Comparison of ENCODE assay signal across 13 mouse cellular contexts in the genomic region with DNA sequence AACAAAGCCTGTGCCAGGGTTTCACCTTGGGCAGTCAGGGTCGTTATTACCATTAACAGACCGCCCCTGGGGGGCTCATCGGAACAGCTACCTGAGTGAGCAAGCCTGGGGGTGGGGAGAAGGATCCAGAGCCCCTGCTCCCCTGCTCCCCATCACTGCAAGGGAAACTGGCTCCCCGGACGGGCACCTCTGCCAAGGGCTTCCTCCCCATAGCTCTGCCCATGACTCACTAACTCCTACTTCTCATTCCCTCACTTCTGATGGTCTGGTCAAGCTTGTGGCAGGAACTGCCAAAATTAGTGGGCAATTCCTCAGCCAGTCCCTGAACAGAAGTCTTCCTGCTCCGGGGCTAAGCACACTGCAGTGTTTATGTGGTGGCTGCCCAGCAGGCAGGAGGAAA. TPM values are rescaled to one million over a fixed set of nuclear protein-coding genes. Genes with fewer than 3 reads are reported as not detected.
DNase-seq lines count a peak whose midpoint lies in the region; ATAC-seq and TF ChIP-seq lines count a peak whose summit lies in the region.
"Had no signal": no experiment of that assay in that cellular context is flagged by ENCODE, and none has a peak within 500 bp of the region (broad histone marks: within the 10 kb centered on the region; RNA-seq: fewer than 3 reads in every experiment).

No protein-coding gene starts in this region.

- WGBS in kidney, embryonic 15.5 days, result 41% methylated on average over 6 of the region's 6 CpGs
- WGBS in heart, embryonic 10.5 days, result 45% methylated on average over 6 of the region's 6 CpGs
- 61% methylated on average over 6 of the region's 6 CpGs for WGBS in limb, embryonic 14.5 days

- peaks cover 8% of the 10 kb centered on the region for H3K4me1 ChIP-seq in kidney, embryonic 15.5 days
- peaks cover 45% of the 10 kb centered on the region for H3K4me1 ChIP-seq in heart, embryonic 10.5 days
- no peaks in the 10 kb centered on the region for H3K4me1 ChIP-seq in limb, embryonic 14.5 days (ENCODE audit: control insufficient read depth, insufficient read depth, low read length)
- H3K4me1 ChIP-seq: hindbrain, embryonic 13.5 days; liver, embryonic 12.5 days; neural tube, embryonic 13.5 days had no signal

- no peak overlapping the region for H3K4me2 ChIP-seq in kidney, embryonic 15.5 days
- H3K4me2 ChIP-seq in limb, embryonic 14.5 days (replicated peaks; ENCODE audit: low read depth, low read length, severe bottlenecking), result no peak overlapping the region
- H3K4me2 ChIP-seq: hindbrain, embryonic 13.5 days; liver, embryonic 12.5 days; neural tube, embryonic 13.5 days had no signal

- CTCF ChIA-PET in Patski (lab: Charles Lee), result no interaction called here

- no peak overlapping the region for H3K4me3 ChIP-seq in kidney, embryonic 15.5 days (replicated peaks)
- peak overlapping the region; percentile 13; the same call in 1 of the 2 replicates for H3K4me3 ChIP-seq in heart, embryonic 10.5 days
- H3K4me3 ChIP-seq in limb, embryonic 14.5 days (replicated peaks; ENCODE audit: low read length), result no peak overlapping the region
- H3K4me3 ChIP-seq: hindbrain, embryonic 13.5 days; liver, embryonic 12.5 days; megakaryocyte, embryonic 14.5 days; neural tube, embryonic 13.5 days had no signal

- DNase-seq in kidney, adult 11 months, result no peak
- no peak for DNase-seq in Patski (ENCODE audit: low read depth, low spot score)
- no peak for DNase-seq in heart, embryonic 10.5 days (ENCODE audit: low spot score)
- DNase-seq in limb, embryonic 14.5 days (ENCODE audit: low spot score), result no peak
- DNase-seq in thymus, adult 18-20 months, result no peak

- peak; percentile 58; the same call in 1 of the 2 replicates for ATAC-seq in kidney, embryonic 15.5 days (replicated peaks; ENCODE audit: low FRiP score)
- ATAC-seq in Patski, result peak; percentile 35
- peak; percentile 38; the same call in 1 of the 2 replicates for ATAC-seq in limb, embryonic 14.5 days (ENCODE audit: low FRiP score, low read depth)
- no peak for ATAC-seq in cerebellum, adult (ENCODE audit: insufficient number of reproducible peaks, low FRiP score, low TSS enrichment)
- ATAC-seq: liver, embryonic 12.5 days had no signal

- no peaks in the 10 kb centered on the region for H3K27me3 ChIP-seq in kidney, embryonic 15.5 days
- no peaks in the 10 kb centered on the region for H3K27me3 ChIP-seq in Patski
- no peaks in the 10 kb centered on the region for H3K27me3 ChIP-seq in heart, embryonic 10.5 days (ENCODE audit: insufficient read depth, poor library complexity, severe bottlenecking)
- H3K27me3 ChIP-seq in limb, embryonic 14.5 days (ENCODE audit: control insufficient read depth, insufficient read depth, low read length), result no peaks in the 10 kb centered on the region
- H3K27me3 ChIP-seq: hindbrain, embryonic 13.5 days; neural tube, embryonic 13.5 days had no signal

- no peaks in the 10 kb centered on the region for H3K36me3 ChIP-seq in kidney, embryonic 15.5 days
- H3K36me3 ChIP-seq in heart, embryonic 10.5 days, result no peaks in the 10 kb centered on the region
- no peaks in the 10 kb centered on the region for H3K36me3 ChIP-seq in limb, embryonic 14.5 days (ENCODE audit: control insufficient read depth, insufficient read depth, low read length)
- H3K36me3 ChIP-seq: hindbrain, embryonic 13.5 days; liver, embryonic 12.5 days; neural tube, embryonic 13.5 days had no signal

- POLR2A ChIA-PET in Patski (lab: Charles Lee), result interaction anchor here (1.7 kb wide), 1 partner anchor 19 kb away, joined by 4 read pairs; a partner anchor contains a TSS

- TF ChIP-seq POLR2A in limb, embryonic 14.5 days (IDR thresholded peaks at IDR 0.05; ENCODE audit: borderline replicate concordance, extremely low read depth, insufficient read depth, insufficient read length), result no peak

- TF ChIP-seq CTCF in Patski (IDR thresholded peaks at IDR 0.05), result no peak

- H3K27ac ChIP-seq in kidney, embryonic 15.5 days, result peak overlapping the region; percentile 9; the same call in 1 of the 2 replicates
- H3K27ac ChIP-seq in heart, embryonic 10.5 days, result peak overlapping the region; percentile 87
- H3K27ac ChIP-seq in limb, embryonic 14.5 days (replicated peaks; ENCODE audit: low read depth, low read length), result 0 out of 2 replicates have a peak overlapping the region, but pooled peaks have one; percentile 41
- H3K27ac ChIP-seq: hindbrain, embryonic 13.5 days; liver, embryonic 12.5 days; neural tube, embryonic 13.5 days had no signal

- in situ Hi-C loops in Patski (cut with MboI; ENCODE audit: low pct_unique_long_range_greater_than_20kb), result no loop called here

- H3K9me3 ChIP-seq in kidney, embryonic 15.5 days (replicated peaks), result no peaks in the 10 kb centered on the region
- H3K9me3 ChIP-seq in heart, embryonic 10.5 days, result no peaks in the 10 kb centered on the region
- H3K9me3 ChIP-seq in limb, embryonic 14.5 days (ENCODE audit: control insufficient read depth, low read length), result no peaks in the 10 kb centered on the region
- H3K9me3 ChIP-seq: hindbrain, embryonic 13.5 days; liver, embryonic 12.5 days; megakaryocyte, embryonic 14.5 days; neural tube, embryonic 13.5 days had no signal

- no peak overlapping the region for H3K9ac ChIP-seq in kidney, embryonic 15.5 days
- no peak overlapping the region for H3K9ac ChIP-seq in limb, embryonic 14.5 days (ENCODE audit: low read depth, low read length, severe bottlenecking)
- H3K9ac ChIP-seq: hindbrain, embryonic 13.5 days; liver, embryonic 12.5 days; neural tube, embryonic 13.5 days had no signal

RNA-seq across cellular contexts. Expression of a gene that starts 18.9 kb away (rescaled TPM):
- 0.52 and 0.81 TPM in 2 replicates for polyA plus RNA-seq in kidney, embryonic 15.5 days (2015; fragmentation: Nextera tagmentation; extraction: Ambion mirVana)
- 1.1 TPM for polyA plus RNA-seq in Patski (2021)
- 0.27 TPM in 1 of 2 replicates, not detected in the other for polyA plus RNA-seq in heart, embryonic 10.5 days (2016; fragmentation: Nextera tagmentation; extraction: Ambion mirVana)
- 0.55 and 0.90 TPM in 2 replicates for polyA plus RNA-seq in limb, embryonic 14.5 days (2012; rRNA removed)
- polyA plus RNA-seq in limb, embryonic 14.5 days (2014; fragmentation: Nextera tagmentation; extraction: Ambion mirVana), result 0.34 and 0.47 TPM in 2 replicates
- polyA plus RNA-seq: cortical plate, adult 2 months; forebrain, embryonic 11.5 days; hindbrain, embryonic 13.5 days; liver, embryonic 12.5 days had no signal

RNA-seq across cellular contexts. Expression of a gene that starts 19.1 kb away (rescaled TPM):
- polyA plus RNA-seq in kidney, embryonic 15.5 days (2015; fragmentation: Nextera tagmentation; extraction: Ambion mirVana), result 2.2 and 2.6 TPM in 2 replicates
- 5.3 TPM for polyA plus RNA-seq in Patski (2021)
- 0.40 and 0.79 TPM in 2 replicates for polyA plus RNA-seq in heart, embryonic 10.5 days (2016; fragmentation: Nextera tagmentation; extraction: Ambion mirVana)
- polyA plus RNA-seq in limb, embryonic 14.5 days (2012; rRNA removed), result 3.7 and 4.3 TPM in 2 replicates
- polyA plus RNA-seq in limb, embryonic 14.5 days (2014; fragmentation: Nextera tagmentation; extraction: Ambion mirVana), result 0.37 and 0.65 TPM in 2 replicates
- polyA plus RNA-seq: forebrain, embryonic 11.5 days had no signal

Comparison
In these comparisons a context has a peak if more than half of its experiments do, and no peak if none do; other contexts are left out.
1. H3K27ac ChIP-seq: peak in every context shown above with its lines; median percentile 87 in heart, embryonic 10.5 days; 41 in limb, embryonic 14.5 days; 9 in kidney, embryonic 15.5 days.